Mouse (Mus musculus): ENCODE results near the gene Tmem97. TPM values are rescaled to one million over a fixed set of nuclear protein-coding genes. Genes with fewer than 3 reads are reported as not detected.
A peak's percentile ranks its signal among the peaks of the same experiment; 100 is the strongest.

Gene Tmem97
- polyA plus RNA-seq, 1 experiment from 2014 or later, result 81.5 TPM

- 42% methylated on average over 8 of the region's 8 CpGs for WGBS (ENCODE audit: insufficient replicate concordance)
- Histone ChIP-seq H3K4me1 (ENCODE audit: insufficient read depth) (peaks cover 16% of the 10 kb centered on the region), H3K27me3 (ENCODE audit: insufficient read depth, low read length) (no peaks in the 10 kb centered on the region), H3K9me3 (ENCODE audit: low read length) (no peaks in the 10 kb centered on the region), H3K9ac (replicated peaks) (no peak overlapping the region), H3K27ac (ENCODE audit: low read depth) (no peak overlapping the region), H3K4me2 (ENCODE audit: low read depth, low read length) (no peak overlapping the region), H3K4me3 (ENCODE audit: low read depth, low read length) (no peak overlapping the region), H3K36me3 (replicated peaks; ENCODE audit: insufficient read depth, low read length) (peaks cover 25% of the 10 kb centered on the region)
- TF ChIP-seq CTCF (IDR thresholded peaks at IDR 0.05; ENCODE audit: low read depth) (no peak), EP300 (IDR thresholded peaks at IDR 0.05; ENCODE audit: low read depth) (no peak)
- DNase-seq (no peak), ATAC-seq (no peak)
Measured at GRCm38 (mm10) chr11:78545181-78545580, 5.4 kb downstream of the Tmem97 start.

DNA sequence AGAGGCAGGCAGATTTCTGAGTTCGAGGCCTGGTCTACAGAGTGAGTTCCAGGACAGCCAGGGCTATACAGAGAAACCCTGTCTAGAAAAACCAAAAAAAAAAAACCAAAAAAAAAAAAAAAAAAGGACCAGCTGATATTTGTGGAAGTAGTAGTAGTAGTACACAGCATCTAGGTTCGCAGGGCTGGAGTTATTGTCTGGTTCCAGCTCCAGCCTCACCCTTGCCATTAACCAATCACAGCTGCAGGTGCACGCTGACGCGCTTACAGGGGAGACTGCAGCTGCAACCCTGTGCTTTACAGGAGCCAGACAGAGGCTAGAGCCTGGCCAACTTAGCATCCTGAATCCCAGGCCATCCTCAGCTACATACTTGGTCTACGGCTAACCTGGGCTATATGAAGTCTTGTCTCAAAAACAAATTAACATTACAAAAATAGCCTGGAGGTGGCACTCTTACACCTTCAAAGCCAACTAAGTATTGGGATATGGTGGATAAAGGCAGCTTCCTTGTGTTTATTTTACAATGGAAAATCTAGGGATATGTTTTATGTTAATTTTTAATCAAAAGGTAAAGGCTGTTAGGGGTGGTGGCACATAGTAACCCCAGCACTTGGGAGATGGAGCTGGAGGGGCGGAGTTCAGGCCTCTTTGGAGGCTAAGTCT is 6.0 kb downstream of the Tmem97 start:
- Histone ChIP-seq H3K4me2 (ENCODE audit: low read depth, low read length) (no peak overlapping the region), H3K9ac (replicated peaks) (no peak overlapping the region), H3K27ac (ENCODE audit: low read depth) (no peak overlapping the region), H3K4me3 (ENCODE audit: low read depth, low read length) (no peak overlapping the region), H3K9me3 (ENCODE audit: low read length) (no peaks in the 10 kb centered on the region), H3K27me3 (ENCODE audit: insufficient read depth, low read length) (no peaks in the 10 kb centered on the region), H3K36me3 (replicated peaks; ENCODE audit: insufficient read depth, low read length) (peaks cover 31% of the 10 kb centered on the region), H3K4me1 (ENCODE audit: insufficient read depth) (peaks cover 10% of the 10 kb centered on the region)
- peak; percentile 22; the same call in 1 of the 2 replicates for TF ChIP-seq CTCF (IDR thresholded peaks at IDR 0.05; ENCODE audit: low read depth)
- no peak for TF ChIP-seq EP300 (IDR thresholded peaks at IDR 0.05; ENCODE audit: low read depth)
- DNase-seq, result no peak
- WGBS (ENCODE audit: insufficient replicate concordance), result 89% methylated on average over 7 of the region's 7 CpGs
- ATAC-seq, result no peak

- peak; percentile 47 for DNase-seq
- no peak overlapping the region for H3K4me2 ChIP-seq (ENCODE audit: low read depth, low read length)
- WGBS (ENCODE audit: insufficient replicate concordance), result 69% methylated on average over 3 of the region's 3 CpGs
- TF ChIP-seq EP300 (IDR thresholded peaks at IDR 0.05; ENCODE audit: low read depth) (no peak), CTCF (IDR thresholded peaks at IDR 0.05; ENCODE audit: low read depth) (no peak)
- H3K4me1 ChIP-seq (ENCODE audit: insufficient read depth), result peaks cover 17% of the 10 kb centered on the region
- H3K27me3 ChIP-seq (ENCODE audit: insufficient read depth, low read length), result no peaks in the 10 kb centered on the region
- H3K9ac ChIP-seq (replicated peaks), result no peak overlapping the region
- H3K9me3 ChIP-seq (ENCODE audit: low read length), result no peaks in the 10 kb centered on the region
- H3K4me3 ChIP-seq (ENCODE audit: low read depth, low read length), result no peak overlapping the region
- H3K36me3 ChIP-seq (replicated peaks; ENCODE audit: insufficient read depth, low read length), result peaks cover 39% of the 10 kb centered on the region
- no peak overlapping the region for H3K27ac ChIP-seq (ENCODE audit: low read depth)
- ATAC-seq, result no peak
Measured at GRCm38 (mm10) chr11:78540358-78540757, 10.2 kb downstream of the Tmem97 start.

GRCm38 (mm10) chr11:78536690-78537084 is 13.9 kb downstream of the Tmem97 start:
- no peaks in the 10 kb centered on the region for H3K9me3 ChIP-seq (ENCODE audit: low read length)
- H3K27me3 ChIP-seq (ENCODE audit: insufficient read depth, low read length), result no peaks in the 10 kb centered on the region
- peak overlapping the region; percentile 93 for H3K4me2 ChIP-seq (ENCODE audit: low read depth, low read length)
- WGBS (ENCODE audit: insufficient replicate concordance), result under 1% methylated on average over 14 of the region's 14 CpGs
- H3K27ac ChIP-seq (ENCODE audit: low read depth), result peak overlapping the region; percentile 95
- peak overlapping the region; percentile 80 for H3K4me3 ChIP-seq (ENCODE audit: low read depth, low read length)
- ATAC-seq (peak; percentile 3; the same call in 1 of the 2 replicates), DNase-seq (no peak)
- peak overlapping the region; percentile 93 for H3K9ac ChIP-seq (replicated peaks)
- H3K36me3 ChIP-seq (replicated peaks; ENCODE audit: insufficient read depth, low read length), result peaks cover 30% of the 10 kb centered on the region
- H3K4me1 ChIP-seq (ENCODE audit: insufficient read depth), result peaks cover 25% of the 10 kb centered on the region
- TF ChIP-seq CTCF (IDR thresholded peaks at IDR 0.05; ENCODE audit: low read depth), result no peak
- no peak for TF ChIP-seq EP300 (IDR thresholded peaks at IDR 0.05; ENCODE audit: low read depth)

- H3K27ac ChIP-seq (ENCODE audit: low read depth), result peak within 1 kb of the TSS; percentile 95
- peak within 1 kb of the TSS; percentile 93 for H3K4me2 ChIP-seq (ENCODE audit: low read depth, low read length)
- H3K36me3 ChIP-seq (replicated peaks; ENCODE audit: insufficient read depth, low read length), result peaks cover 26% of the 10 kb centered on the region
- H3K4me1 ChIP-seq (ENCODE audit: insufficient read depth), result peaks cover 25% of the 10 kb centered on the region
- H3K9me3 ChIP-seq (ENCODE audit: low read length), result no peaks in the 10 kb centered on the region
- no peaks in the 10 kb centered on the region for H3K27me3 ChIP-seq (ENCODE audit: insufficient read depth, low read length)
- WGBS (ENCODE audit: insufficient replicate concordance), result under 1% methylated on average over 52 of the region's 52 CpGs
- peak within 1 kb of the TSS; percentile 93 for H3K9ac ChIP-seq (replicated peaks)
- peak; percentile 98 for DNase-seq
- peak; percentile 96 for ATAC-seq
- peak within 1 kb of the TSS; percentile 80 for H3K4me3 ChIP-seq (ENCODE audit: low read depth, low read length)
- TF ChIP-seq CTCF (IDR thresholded peaks at IDR 0.05; ENCODE audit: low read depth) (no peak), EP300 (IDR thresholded peaks at IDR 0.05; ENCODE audit: low read depth) (peak; percentile 74; the same call in 1 of the 2 replicates)
Measured at GRCm38 (mm10) chr11:78536080-78536689, 14.4 kb downstream of the Tmem97 start, which contains the start of the genes Tnfaip1 and Ift20. Gene Tnfaip1 (minus strand): TSS chr11:78536332. Gene Ift20 (plus strand): TSS chr11:78536361.

DNA sequence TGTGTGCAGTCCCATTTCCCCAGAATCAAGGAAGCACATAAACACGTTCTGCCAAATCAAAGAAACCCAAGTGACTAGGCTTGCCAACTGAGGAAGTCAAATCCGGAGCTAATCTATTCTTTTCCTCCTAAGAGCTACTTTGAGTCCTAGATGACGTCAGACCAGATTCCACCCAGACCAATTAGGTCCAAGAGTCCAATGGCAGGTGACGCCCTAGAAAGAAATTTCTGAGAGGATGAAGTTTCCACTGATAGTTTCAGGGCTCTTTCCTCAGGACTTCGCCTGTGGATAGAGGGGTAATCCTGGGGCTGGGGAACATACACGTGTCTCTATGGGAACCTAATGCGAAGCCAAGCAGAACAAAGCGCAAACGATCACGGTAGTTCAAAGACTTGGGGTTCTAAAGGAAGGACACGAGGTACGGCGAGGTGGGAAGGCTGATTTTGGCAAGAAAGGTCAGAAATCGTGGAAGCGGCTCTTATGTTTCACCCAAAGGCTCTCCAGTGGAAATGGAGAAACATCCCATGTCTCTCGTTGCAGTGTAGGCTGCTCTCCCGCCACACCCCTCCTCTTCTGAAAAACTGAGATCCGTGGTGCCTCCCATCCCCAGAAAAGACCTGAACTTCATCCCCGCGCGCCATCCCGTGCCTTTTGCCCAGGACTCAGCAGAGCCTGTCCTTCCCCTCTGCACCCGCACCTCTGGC is 15.0 kb downstream of the Tmem97 start:
- WGBS (ENCODE audit: insufficient replicate concordance), result under 1% methylated on average over 23 of the region's 23 CpGs
- Histone ChIP-seq H3K27me3 (ENCODE audit: insufficient read depth, low read length) (no peaks in the 10 kb centered on the region), H3K4me2 (ENCODE audit: low read depth, low read length) (peak overlapping the region; percentile 93), H3K9ac (replicated peaks) (peak overlapping the region; percentile 54), H3K4me1 (ENCODE audit: insufficient read depth) (peaks cover 25% of the 10 kb centered on the region), H3K9me3 (ENCODE audit: low read length) (no peaks in the 10 kb centered on the region), H3K27ac (ENCODE audit: low read depth) (peak overlapping the region; percentile 77), H3K4me3 (ENCODE audit: low read depth, low read length) (peak overlapping the region; percentile 80), H3K36me3 (replicated peaks; ENCODE audit: insufficient read depth, low read length) (peaks cover 20% of the 10 kb centered on the region)
- TF ChIP-seq CTCF (IDR thresholded peaks at IDR 0.05; ENCODE audit: low read depth) (no peak), EP300 (IDR thresholded peaks at IDR 0.05; ENCODE audit: low read depth) (no peak)
- ATAC-seq (no peak), DNase-seq (no peak)

Measured in liver, postnatal 0 days (tissue).